Mouse (Mus musculus) liver, adult 2 months (tissue): ENCODE data around the gene Ptk7.

ENCODE experiments used
- CTCF ChIP-seq: fragments of 200-500 bp; IDR thresholded peaks from 2 replicates; pipeline ENCODE4 v1.5.1; 2011; ENCODE audit warnings: low read depth, low read length, control low read depth
- POLR2A ChIP-seq: fragments of 200-500 bp; IDR thresholded peaks from 2 replicates; pipeline ENCODE4 v1.6.1; 2011; ENCODE audit warnings: low read length, control low read depth; ENCODE audit not compliant: insufficient read depth; ENCODE audit errors: extremely low read depth

DNA sequence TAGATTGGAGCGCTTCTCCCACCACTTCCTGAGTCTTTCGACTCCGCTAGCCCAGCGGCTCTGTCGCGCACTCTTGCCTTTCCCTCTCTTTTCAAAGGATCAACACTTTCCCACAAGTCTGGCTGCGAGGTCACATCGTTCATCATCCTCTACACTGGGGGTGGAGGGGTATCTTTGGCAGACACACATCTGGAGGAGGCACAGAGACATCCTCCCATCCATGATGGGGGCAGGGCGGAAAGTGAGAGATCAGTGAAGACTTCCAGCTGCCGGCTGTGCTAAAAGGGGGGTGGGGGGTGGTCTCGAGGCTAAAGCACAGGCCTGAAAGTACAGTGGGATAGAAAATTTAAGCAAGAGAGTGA is 72.7 kb downstream of the Ptk7 start:
- no peak for TF ChIP-seq CTCF
- no peak for TF ChIP-seq POLR2A
